ENCODE assay signal across 22 mouse cellular contexts in the genomic region with DNA sequence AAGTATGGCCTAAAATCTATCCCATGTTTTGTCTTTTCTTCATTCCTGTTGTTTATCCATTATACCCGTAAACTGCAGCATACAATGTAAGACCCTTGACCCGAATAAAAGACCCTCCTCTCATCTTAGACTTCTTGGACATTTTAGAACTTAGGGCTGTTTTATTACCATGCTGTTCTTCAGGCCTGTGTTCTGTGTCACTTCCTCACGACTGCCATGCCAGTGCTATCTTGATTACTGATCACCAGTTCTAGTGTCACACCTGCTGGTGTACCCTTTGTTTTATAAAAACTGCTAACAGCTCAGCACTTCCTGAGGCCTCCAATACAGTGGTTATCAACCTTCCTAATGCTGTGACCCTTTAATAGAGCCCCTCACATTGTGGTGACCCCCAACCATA. TPM values are rescaled to one million over a fixed set of nuclear protein-coding genes. Genes with fewer than 3 reads are reported as not detected.
"Had no signal": no experiment of that assay in that cellular context is flagged by ENCODE, and none has a peak within 500 bp of the region (broad histone marks: within the 10 kb centered on the region; RNA-seq: fewer than 3 reads in every experiment).

No protein-coding gene starts in this region.

- DNase-seq: kidney, adult 18-20 months; kidney, adult 9 months; kidney, postnatal 14 days; kidney, postnatal 4 days; left cerebral cortex, postnatal 4 days; lung, adult 2 months; lung, postnatal 14 days; retina, postnatal 1 day; thymus, adult 18-20 months; thymus, postnatal 36 days had no signal

- ATAC-seq: midbrain, embryonic 13.5 days; midbrain, embryonic 16.5 days had no signal

- H3K27ac ChIP-seq: limb, embryonic 12.5 days; limb, embryonic 15.5 days; macrophage; midbrain, embryonic 10.5 days; midbrain, embryonic 13.5 days; neural tube, embryonic 13.5 days had no signal

- H3K9ac ChIP-seq: limb, embryonic 12.5 days; limb, embryonic 15.5 days; midbrain, embryonic 13.5 days; neural tube, embryonic 13.5 days had no signal

- H3K4me3 ChIP-seq: limb, embryonic 12.5 days; limb, embryonic 15.5 days; midbrain, embryonic 10.5 days; midbrain, embryonic 13.5 days; myocyte; neural tube, embryonic 13.5 days had no signal

- H3K27me3 ChIP-seq: limb, embryonic 12.5 days; limb, embryonic 15.5 days; megakaryocyte, embryonic 14.5 days; midbrain, embryonic 13.5 days; neural tube, embryonic 13.5 days had no signal

- H3K9me3 ChIP-seq: limb, embryonic 12.5 days; limb, embryonic 15.5 days; megakaryocyte, embryonic 14.5 days; midbrain, embryonic 10.5 days; midbrain, embryonic 13.5 days; neural tube, embryonic 13.5 days had no signal

- H3K4me2 ChIP-seq: limb, embryonic 12.5 days; limb, embryonic 15.5 days; midbrain, embryonic 13.5 days; neural tube, embryonic 13.5 days had no signal

- H3K4me1 ChIP-seq: limb, embryonic 12.5 days; limb, embryonic 15.5 days; neural tube, embryonic 13.5 days had no signal

RNA-seq across cellular contexts. Expression of a gene that starts 54.5 kb away (rescaled TPM):
- total RNA-seq: monocyte, adult 5-6 weeks; neutrophil, adult 5-6 weeks had no signal
- polyA plus RNA-seq: intestine, embryonic 14.5 days; limb, embryonic 12.5 days; macrophage; midbrain, embryonic 10.5 days; neural tube, embryonic 13.5 days had no signal
